Mouse (Mus musculus) layer of hippocampus, postnatal 25 days (tissue): Measurements from ENCODE around the gene Asnsd1. TPM values are rescaled to one million over a fixed set of nuclear protein-coding genes. Genes with fewer than 3 reads are reported as not detected.

Experiments
- DNase-seq, 2 experiments: peaks; one replicate each; pipeline ENCODE4 v3.0.0; 2022; ENCODE audit warnings: mixed read lengths in 2 of 2, low spot score in 1 of 2; ENCODE audit errors: extremely low spot score in 1 of 2
- total RNA-seq, 2 experiments: library from RNA; stranded (reverse); gene quantifications; 2 replicates each; pipeline ENCODE4 v1.2.3; 2021

The Asnsd1 gene
- total RNA-seq, 2 experiments from 2014 or later = 20.6 to 27.0 TPM

DNA sequence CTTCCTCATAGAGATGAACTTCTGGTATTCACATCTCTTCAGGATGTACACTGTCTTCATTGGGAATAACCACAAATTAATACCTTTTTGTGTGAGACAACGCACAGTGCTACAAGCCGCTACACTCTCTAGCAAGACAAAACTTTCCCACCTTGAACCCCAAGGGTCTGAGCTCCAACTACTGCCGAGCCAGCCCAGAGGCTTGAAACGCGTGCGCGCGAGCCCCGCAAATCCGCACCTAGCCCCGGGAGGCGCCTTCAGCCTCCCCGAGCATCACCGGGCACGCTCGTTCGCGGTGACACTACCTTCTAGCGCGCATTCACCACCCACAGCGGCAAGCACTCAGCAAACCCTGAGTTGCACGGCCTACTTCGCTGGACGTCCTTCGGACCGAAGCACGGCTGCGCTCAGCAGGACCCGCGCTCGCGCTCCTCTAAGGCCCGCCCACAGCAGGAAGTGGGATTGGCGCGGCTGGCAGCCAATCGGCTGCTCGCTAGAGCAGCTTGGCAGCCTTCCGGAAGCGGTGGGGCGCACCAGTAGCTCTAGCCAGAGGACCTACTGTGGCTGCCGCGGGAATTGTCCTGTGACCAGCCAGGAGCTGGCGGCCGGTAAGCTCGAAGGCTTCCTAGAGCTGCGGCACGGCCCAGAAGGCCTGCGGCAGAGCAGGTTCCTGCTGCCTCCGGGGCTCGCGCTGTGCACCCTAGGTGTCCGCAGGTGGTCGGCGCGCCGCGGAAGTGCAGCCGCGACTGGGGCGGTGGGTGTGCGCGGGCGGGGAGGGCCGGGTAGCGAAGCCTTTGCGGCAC lies 55.8 kb downstream of the Asnsd1 start, which contains the start of the genes Pms1, Ormdl1 and Gm28778:
Gene Pms1, minus strand, starts transcription at position 438 of the 803 bp plus-strand sequence.
Gene Ormdl1, plus strand, starts transcription at position 515 of the 803 bp plus-strand sequence.
Gene Gm28778, plus strand, starts transcription at position 531 of the 803 bp plus-strand sequence.
- peak; percentile 93 to 95 for DNase-seq

Other genes starting within 250 kb of the Asnsd1 start
- gene 1700019A02Rik, start 165.1 kb downstream of the Asnsd1 start, total RNA-seq = not detected
- 10 to 100 TPM; 20.1 to 21.9 TPM for gene Pms1, start 55.7 kb downstream of the Asnsd1 start, total RNA-seq
- gene Ormdl1, start 55.7 kb downstream of the Asnsd1 start, total RNA-seq = 1 to 10 TPM; 6.5 to 8.2 TPM
- not detected for gene Gm28778, start 55.6 kb downstream of the Asnsd1 start, total RNA-seq
- 10 to 100 TPM; 16.2 to 19.6 TPM for gene Osgepl1, start 39.1 kb downstream of the Asnsd1 start, total RNA-seq
- 1 to 10 TPM in 1 of 2 experiments, not detected in 1; 6.9 TPM for gene Asdurf, start 133 bp downstream of the Asnsd1 start, total RNA-seq
- gene Gm28551, start 85 bp downstream of the Asnsd1 start, total RNA-seq = not detected